Mouse (Mus musculus): ENCODE data around the gene Klrc2. TPM values are rescaled to one million over a fixed set of nuclear protein-coding genes. Genes with fewer than 3 reads are reported as not detected.
A peak's percentile ranks its signal among the peaks of the same experiment; 100 is the strongest.
"Not testable (repeated sequence)": the region's sequence is repeated elsewhere in the genome, so short reads cannot be mapped to it uniquely, and the experiment has no call there.

Klrc2 gene
- total RNA-seq (2015): 2.4 and 4.2 TPM in 2 replicates
- 2.7 and 5.2 TPM in 2 replicates for total RNA-seq (2017)

- not testable (repeated sequence) for ATAC-seq (ENCODE audit: poor library complexity, severe bottlenecking)
Measured at GRCm38 (mm10) chr6:129660589-129660988, at the start of gene Klrc2. TSS of gene Klrc2 (minus strand) at chr6:129660689.

DNA sequence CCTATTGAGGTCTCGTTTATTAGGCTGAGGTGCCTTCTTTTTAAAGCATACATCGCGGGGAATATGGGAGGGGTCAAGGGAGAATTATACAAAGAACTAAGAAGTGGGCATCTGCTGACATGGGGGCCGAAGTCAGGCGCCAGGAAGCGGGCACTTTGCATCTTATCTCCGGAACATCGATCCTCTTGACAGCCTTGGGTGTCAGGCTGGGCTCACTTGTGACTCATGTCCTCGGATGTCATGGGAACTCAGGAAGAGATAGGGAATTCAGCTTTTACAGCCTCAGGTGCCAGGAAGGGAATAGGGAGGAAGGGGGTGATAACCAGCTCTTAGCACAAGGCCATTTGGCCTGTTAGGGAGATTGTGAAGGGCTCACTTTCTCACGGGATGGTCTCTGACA lies 30.9 kb upstream of the Klrc2 start:
- not testable (repeated sequence) for ATAC-seq (ENCODE audit: poor library complexity, severe bottlenecking)

DNA sequence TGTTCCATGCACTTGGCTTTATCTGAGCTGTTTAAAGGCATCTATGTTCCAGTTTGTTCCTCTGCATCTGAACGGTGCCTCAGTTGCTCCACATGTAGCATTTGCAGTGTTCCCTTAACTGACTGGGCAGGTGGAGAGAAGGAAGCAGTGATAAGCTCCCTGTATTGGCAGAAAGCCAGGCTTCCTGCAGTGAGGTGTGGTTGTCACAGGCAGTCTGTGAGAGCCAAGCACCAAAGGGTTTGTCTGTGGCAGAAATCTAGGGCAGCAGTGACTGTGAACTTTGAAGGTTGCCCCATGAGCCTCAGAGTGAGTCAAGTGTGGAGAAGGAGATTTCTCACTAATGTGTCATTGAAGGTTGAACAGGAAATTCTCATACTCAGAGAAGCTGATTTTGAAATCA lies 19.9 kb upstream of the Klrc2 start:
- ATAC-seq (ENCODE audit: poor library complexity, severe bottlenecking): peak; percentile 71

- ATAC-seq (ENCODE audit: poor library complexity, severe bottlenecking): 0 out of 2 replicates have a peak, but pooled peaks have one; percentile 21
Measured at GRCm38 (mm10) chr6:129678873-129679272, 18.4 kb upstream of the Klrc2 start, which contains the start of gene Klrc1. TSS of gene Klrc1 (minus strand) at chr6:129678973.

DNA sequence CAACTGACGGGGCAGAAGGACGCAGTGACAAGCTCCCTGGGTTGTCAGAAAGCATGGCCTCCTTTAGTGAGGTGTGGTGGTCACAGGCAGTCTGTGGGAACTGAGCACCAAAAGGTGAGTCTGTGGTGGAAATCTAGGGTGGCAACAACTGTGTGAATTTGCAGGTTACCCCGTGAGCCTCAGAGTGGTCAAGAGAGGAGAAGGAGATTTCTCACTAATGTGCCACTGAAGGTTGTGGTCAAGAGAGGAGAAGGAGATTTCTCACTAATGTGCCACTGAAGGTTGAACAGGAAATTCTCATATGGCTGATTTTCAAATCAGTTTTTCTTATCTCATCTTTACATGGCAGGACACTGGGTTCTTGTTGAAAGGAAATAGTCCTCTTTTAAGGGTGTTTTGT lies 812 bp upstream of the Klrc2 start:
- peak; percentile 65 for ATAC-seq (ENCODE audit: poor library complexity, severe bottlenecking)

DNA sequence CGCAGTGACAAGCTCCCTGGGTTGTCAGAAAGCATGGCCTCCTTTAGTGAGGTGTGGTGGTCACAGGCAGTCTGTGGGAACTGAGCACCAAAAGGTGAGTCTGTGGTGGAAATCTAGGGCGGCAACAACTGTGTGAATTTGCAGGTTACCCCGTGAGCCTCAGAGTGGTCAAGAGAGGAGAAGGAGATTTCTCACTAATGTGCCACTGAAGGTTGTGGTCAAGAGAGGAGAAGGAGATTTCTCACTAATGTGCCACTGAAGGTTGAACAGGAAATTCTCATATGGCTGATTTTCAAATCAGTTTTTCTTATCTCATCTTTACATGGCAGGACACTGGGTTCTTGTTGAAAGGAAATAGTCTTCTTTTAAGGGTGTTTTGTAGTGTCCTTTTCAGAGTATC lies 16.4 kb downstream of the Klrc2 start:
- peak; percentile 52 for ATAC-seq (ENCODE audit: poor library complexity, severe bottlenecking)

- peak; percentile 8; the same call in 1 of the 2 replicates for ATAC-seq (ENCODE audit: poor library complexity, severe bottlenecking)
Measured at GRCm38 (mm10) chr6:129643237-129643636, 17.3 kb downstream of the Klrc2 start, which contains the start of gene Klrc3. TSS of gene Klrc3 (minus strand) at chr6:129643337.

DNA sequence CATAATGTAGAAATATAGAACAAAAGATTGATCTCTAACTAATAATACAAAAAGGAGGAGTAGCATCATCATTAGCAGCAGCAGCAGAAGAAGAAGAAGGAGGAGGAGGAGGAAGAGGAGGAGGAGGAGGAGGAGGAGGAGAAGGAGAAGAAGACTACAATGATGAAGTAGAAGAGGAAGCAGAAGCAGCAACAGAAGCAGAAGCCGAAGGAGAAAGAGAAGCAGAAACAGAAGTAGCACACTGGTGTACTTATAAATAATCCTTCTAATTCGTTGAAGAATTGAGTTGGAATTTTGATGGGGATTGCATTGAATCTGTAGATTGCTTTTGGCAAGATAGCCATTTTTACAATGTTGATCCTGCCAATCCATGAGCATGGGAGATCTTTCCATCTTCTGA lies 29.4 kb downstream of the Klrc2 start:
- peak; percentile 70 for ATAC-seq (ENCODE audit: poor library complexity, severe bottlenecking)

DNA sequence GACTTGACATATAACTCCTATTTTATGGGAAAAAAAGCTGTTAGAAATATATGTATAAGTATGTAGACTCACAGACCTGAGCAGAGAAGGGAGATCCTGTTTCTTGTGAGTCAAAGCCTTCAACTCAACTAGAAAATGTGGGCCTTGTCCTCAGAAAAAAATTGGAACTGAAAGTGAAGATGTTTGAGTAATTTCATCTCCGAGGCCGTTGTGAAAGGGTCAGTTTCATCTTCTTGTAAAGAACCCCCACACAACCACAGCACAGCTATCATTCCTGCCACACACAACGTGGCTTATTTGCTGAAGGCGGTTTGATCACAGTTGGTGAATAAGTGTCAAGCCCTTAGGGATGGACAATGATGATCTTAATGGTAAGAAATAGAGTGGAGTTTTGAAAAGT lies 36.8 kb downstream of the Klrc2 start, which contains the start of gene Klrk1:
Gene Klrk1 (minus strand): TSS at position 130 of the 400 bp plus-strand sequence.
- peak; percentile 86 for ATAC-seq (ENCODE audit: poor library complexity, severe bottlenecking)

- peak; percentile 72 for ATAC-seq (ENCODE audit: poor library complexity, severe bottlenecking)
Measured at GRCm38 (mm10) chr6:129608372-129608771, 52.1 kb downstream of the Klrc2 start.

Other genes with a start within 250 kb of the Klrc2 start
- 0.07 TPM in 1 of 2 replicates, not detected in the other for gene Clec1a, start 208.7 kb downstream of the Klrc2 start, total RNA-seq (2015)
- gene Clec1a, start 208.7 kb downstream of the Klrc2 start, total RNA-seq (2017): 0.15 TPM in 1 of 2 replicates, not detected in the other
- gene Olr1, start 153.5 kb downstream of the Klrc2 start, total RNA-seq (2015): 10.0 and 12.9 TPM in 2 replicates
- 9.6 and 13.9 TPM in 2 replicates for gene Olr1, start 153.5 kb downstream of the Klrc2 start, total RNA-seq (2017)
- gene Tmem52b, start 148.1 kb downstream of the Klrc2 start, total RNA-seq (2015): not detected in 2 replicates
- not detected in 2 replicates for gene Tmem52b, start 148.1 kb downstream of the Klrc2 start, total RNA-seq (2017)
- gene Gabarapl1, start 127.5 kb downstream of the Klrc2 start, total RNA-seq (2015): 5.6 and 7.4 TPM in 2 replicates
- gene Gabarapl1, start 127.5 kb downstream of the Klrc2 start, total RNA-seq (2017): 17.6 and 20.7 TPM in 2 replicates
- gene Klre1, start 82.8 kb downstream of the Klrc2 start, total RNA-seq (2015): 3.9 and 7.2 TPM in 2 replicates
- gene Klre1, start 82.8 kb downstream of the Klrc2 start, total RNA-seq (2017): 4.1 and 8.3 TPM in 2 replicates
- gene Klrd1, start 68.9 kb downstream of the Klrc2 start, total RNA-seq (2015): 20.4 and 41.6 TPM in 2 replicates
- gene Klrd1, start 68.9 kb downstream of the Klrc2 start, total RNA-seq (2017): 14.1 and 18.1 TPM in 2 replicates
- 22.0 and 28.7 TPM in 2 replicates for gene Klrk1, start 36.8 kb downstream of the Klrc2 start, total RNA-seq (2015)
- gene Klrk1, start 36.8 kb downstream of the Klrc2 start, total RNA-seq (2017): 19.9 and 34.0 TPM in 2 replicates
- gene Klrc3, start 17.4 kb downstream of the Klrc2 start, total RNA-seq (2015): 0.29 and 1.4 TPM in 2 replicates
- gene Klrc3, start 17.4 kb downstream of the Klrc2 start, total RNA-seq (2017): not detected in 2 replicates
- gene Klrc1, start 18.3 kb upstream of the Klrc2 start, total RNA-seq (2015): 4.3 and 7.1 TPM in 2 replicates
- gene Klrc1, start 18.3 kb upstream of the Klrc2 start, total RNA-seq (2017): 6.6 and 17.9 TPM in 2 replicates
- 0.33 TPM in 1 of 2 replicates, not detected in the other for gene Klri1, start 56.4 kb upstream of the Klrc2 start, total RNA-seq (2015)
- gene Klri1, start 56.4 kb upstream of the Klrc2 start, total RNA-seq (2017): not detected in 2 replicates
- 1.7 and 4.2 TPM in 2 replicates for gene Klri2, start 79.8 kb upstream of the Klrc2 start, total RNA-seq (2015)
- gene Klri2, start 79.8 kb upstream of the Klrc2 start, total RNA-seq (2017): 1.8 and 3.4 TPM in 2 replicates
- gene Gm156, start 123.6 kb upstream of the Klrc2 start, total RNA-seq (2015): not detected in 2 replicates
- gene Gm156, start 123.6 kb upstream of the Klrc2 start, total RNA-seq (2017): not detected in 2 replicates
- gene Gm17631, start 202.0 kb upstream of the Klrc2 start, total RNA-seq (2015): not detected in 2 replicates
- gene Gm17631, start 202.0 kb upstream of the Klrc2 start, total RNA-seq (2017): not detected in 2 replicates
- gene Klra17, start 216.0 kb upstream of the Klrc2 start, total RNA-seq (2015): 9.8 and 11.6 TPM in 2 replicates
- gene Klra17, start 216.0 kb upstream of the Klrc2 start, total RNA-seq (2017): 4.2 and 6.1 TPM in 2 replicates